Comparison of ENCODE assay signal across 8 mouse cellular contexts in genomic region chr5:118155565-118155947, GRCm38 (mm10). TPM values are rescaled to one million over a fixed set of nuclear protein-coding genes. Genes with fewer than 3 reads are reported as not detected.
DNase-seq lines count a peak whose midpoint lies in the region; ATAC-seq and TF ChIP-seq lines count a peak whose summit lies in the region.

No protein-coding gene starts in this region.

- ATAC-seq in liver, embryonic 12.5 days, result no peak
- ATAC-seq in stomach, postnatal 0 days (ENCODE audit: low FRiP score, low TSS enrichment), result no peak

- DNase-seq in heart, adult 2 months, result no peak
- no peak for DNase-seq in heart, postnatal 14 days
- no peak for DNase-seq in testis, postnatal 10 days (ENCODE audit: low spot score)
- DNase-seq in stomach, postnatal 0 days (ENCODE audit: low spot score), result no peak
- no peak for DNase-seq in spleen, postnatal 14 days (ENCODE audit: low spot score in 2 of 2)
- DNase-seq in left cerebral cortex, adult 9 months (ENCODE audit: low spot score in 2 of 2), result no peak

- peak overlapping the region; percentile 92 for H3K4me3 ChIP-seq in heart, adult 2 months
- peak overlapping the region; percentile 89 for H3K4me3 ChIP-seq in testis, adult 2 months (ENCODE audit: control insufficient read depth, low read depth, low read length)
- H3K4me3 ChIP-seq in liver, embryonic 12.5 days, result peak overlapping the region; percentile 96
- peak overlapping the region; percentile 92 for H3K4me3 ChIP-seq in stomach, postnatal 0 days (ENCODE audit: low read depth, low read length)

- WGBS in heart, adult 2 months, result 16% methylated on average over 9 of the region's 9 CpGs
- WGBS in liver, embryonic 12.5 days (ENCODE audit: insufficient replicate concordance), result 20% methylated on average over 9 of the region's 9 CpGs
- WGBS in stomach, postnatal 0 days, result 19% methylated on average over 9 of the region's 9 CpGs

- H3K79me2 ChIP-seq in heart, adult 2 months (replicated peaks; ENCODE audit: control insufficient read depth, insufficient read depth, low read length), result peaks cover 6% of the 10 kb centered on the region

- H3K27me3 ChIP-seq in heart, adult 2 months (ENCODE audit: control insufficient read depth, insufficient read depth, low read length), result no peaks in the 10 kb centered on the region
- no peaks in the 10 kb centered on the region for H3K27me3 ChIP-seq in testis, adult 2 months (ENCODE audit: control insufficient read depth, insufficient read depth, low read length)
- peaks cover 10% of the 10 kb centered on the region for H3K27me3 ChIP-seq in liver, embryonic 12.5 days (replicated peaks)
- no peaks in the 10 kb centered on the region for H3K27me3 ChIP-seq in stomach, postnatal 0 days (ENCODE audit: control insufficient read depth, insufficient read depth, low read length)

- H3K4me1 ChIP-seq in heart, adult 2 months (ENCODE audit: control insufficient read depth, insufficient read depth, low read length), result peaks cover 5% of the 10 kb centered on the region
- no peaks in the 10 kb centered on the region; the same call in none of the 2 replicates for H3K4me1 ChIP-seq in testis, adult 2 months (ENCODE audit: control insufficient read depth, insufficient read depth, low read length)
- peaks cover 38% of the 10 kb centered on the region for H3K4me1 ChIP-seq in liver, embryonic 12.5 days
- peaks cover 2% of the 10 kb centered on the region; the same call in 1 of the 2 replicates for H3K4me1 ChIP-seq in stomach, postnatal 0 days (replicated peaks; ENCODE audit: control insufficient read depth, insufficient read depth)

- H3K27ac ChIP-seq in heart, adult 2 months, result peak overlapping the region; percentile 78; the same call in 1 of the 2 replicates
- no peak overlapping the region for H3K27ac ChIP-seq in testis, adult 2 months (ENCODE audit: control insufficient read depth, insufficient read depth, low read depth, low read length)
- no peak overlapping the region for H3K27ac ChIP-seq in liver, embryonic 12.5 days
- H3K27ac ChIP-seq in stomach, postnatal 0 days (replicated peaks), result no peak overlapping the region

- no peaks in the 10 kb centered on the region for H3K9me3 ChIP-seq in liver, embryonic 12.5 days (replicated peaks)
- no peaks in the 10 kb centered on the region for H3K9me3 ChIP-seq in stomach, postnatal 0 days (ENCODE audit: control insufficient read depth, low read length)

- peak overlapping the region; percentile 81 for H3K4me2 ChIP-seq in liver, embryonic 12.5 days
- H3K4me2 ChIP-seq in stomach, postnatal 0 days (replicated peaks; ENCODE audit: low read depth), result peak overlapping the region; percentile 77

- no peak for TF ChIP-seq CTCF in heart, adult 2 months (IDR thresholded peaks at IDR 0.05)
- no peak for TF ChIP-seq CTCF in testis, adult 2 months (IDR thresholded peaks at IDR 0.05; ENCODE audit: control insufficient read depth, insufficient read depth, insufficient replicate concordance, low read depth, low read length)
- no peak for TF ChIP-seq CTCF in stomach, postnatal 0 days (IDR thresholded peaks at IDR 0.05; ENCODE audit: low read depth)

- no peak for TF ChIP-seq EP300 in heart, adult 2 months (IDR thresholded peaks at IDR 0.05; ENCODE audit: insufficient read depth, low read depth, low read length)
- TF ChIP-seq EP300 in stomach, postnatal 0 days (optimal IDR thresholded peaks at IDR 0.05), result no peak

- intact Hi-C loops in heart, adult 2 months (cut with DNase I), result loop anchor here (1.0 to 5.0 kb wide), 2 partner anchors 9 to 38 kb away; no protein-coding TSS in a partner anchor
- intact Hi-C loops in heart, postnatal 14 days (cut with DNase I), result loop anchor here (5.0 kb wide), 1 partner anchor 58 kb away; no protein-coding TSS in a partner anchor

- H3K9ac ChIP-seq in heart, adult 2 months (ENCODE audit: low read depth, low read length), result no peak overlapping the region
- peak overlapping the region; percentile 95 for H3K9ac ChIP-seq in liver, embryonic 12.5 days
- H3K9ac ChIP-seq in stomach, postnatal 0 days (ENCODE audit: low read length), result no peak overlapping the region

- TF ChIP-seq POLR2A in heart, adult 2 months (IDR thresholded peaks at IDR 0.05; ENCODE audit: insufficient read depth, low read depth, low read length), result no peak
- TF ChIP-seq POLR2A in testis, adult 2 months (IDR thresholded peaks at IDR 0.05; ENCODE audit: control insufficient read depth, low read depth, low read length), result no peak

- H3K36me3 ChIP-seq in heart, adult 2 months (ENCODE audit: control insufficient read depth, insufficient read depth, low read length), result peaks cover 4% of the 10 kb centered on the region; the same call in 1 of the 2 replicates
- no peaks in the 10 kb centered on the region for H3K36me3 ChIP-seq in testis, adult 2 months (ENCODE audit: control insufficient read depth, insufficient read depth, low read length)
- peaks cover 16% of the 10 kb centered on the region for H3K36me3 ChIP-seq in liver, embryonic 12.5 days
- H3K36me3 ChIP-seq in stomach, postnatal 0 days (ENCODE audit: control insufficient read depth, insufficient read depth, low read length), result no peaks in the 10 kb centered on the region

RNA-seq across cellular contexts. Expression of gene Fbxw8, which starts 0.3 kb away (rescaled TPM):
- total RNA-seq in heart, adult 2 months (2021), result 10 to 100 TPM; 36.8 to 39.2 TPM
- polyA plus RNA-seq in heart, adult 2 months (2012; rRNA removed), result 35.1 and 46.8 TPM in 2 replicates
- 10 to 100 TPM; 43.3 to 43.6 TPM for total RNA-seq in heart, postnatal 14 days (2021)
- polyA plus RNA-seq in testis, adult 2 months (2012; rRNA removed), result 19.6 and 21.6 TPM in 2 replicates
- 23.1 and 24.4 TPM in 2 replicates for polyA plus RNA-seq in liver, embryonic 12.5 days (2016; fragmentation: Nextera tagmentation; extraction: Ambion mirVana)
- 14.0 and 14.2 TPM in 2 replicates for polyA plus RNA-seq in stomach, postnatal 0 days (2015; fragmentation: Nextera tagmentation; extraction: Ambion mirVana)

RNA-seq across cellular contexts. Expression of gene Hrk, which starts 8.9 kb away (rescaled TPM):
- total RNA-seq in heart, adult 2 months (2021), result under 1 TPM; 0.50 TPM
- polyA plus RNA-seq in heart, adult 2 months (2012; rRNA removed), result 0.20 and 0.53 TPM in 2 replicates
- 1 to 10 TPM in 1 of 2 experiments, under 1 TPM in 1; 0.76 to 1.2 TPM for total RNA-seq in heart, postnatal 14 days (2021)
- 0.13 and 0.40 TPM in 2 replicates for polyA plus RNA-seq in testis, adult 2 months (2012; rRNA removed)
- 0.04 TPM in 1 of 2 replicates, not detected in the other for polyA plus RNA-seq in liver, embryonic 12.5 days (2016; fragmentation: Nextera tagmentation; extraction: Ambion mirVana)
- polyA plus RNA-seq in stomach, postnatal 0 days (2015; fragmentation: Nextera tagmentation; extraction: Ambion mirVana), result 0.18 and 0.41 TPM in 2 replicates
